Mouse (Mus musculus): Measurements from ENCODE around the gene Ppp1r15b.

GRCm38 (mm10) chr1:133129471-133130221 is 1.3 kb upstream of the Ppp1r15b start:
- TF ChIP-seq CTCF (IDR thresholded peaks at IDR 0.05; ENCODE audit: low read depth, low read length): no peak
- TF ChIP-seq POLR2A (IDR thresholded peaks at IDR 0.05; ENCODE audit: borderline replicate concordance, low read depth, low read length): no peak
